ENCODE assay signal across 8 mouse cellular contexts in the genomic region with DNA sequence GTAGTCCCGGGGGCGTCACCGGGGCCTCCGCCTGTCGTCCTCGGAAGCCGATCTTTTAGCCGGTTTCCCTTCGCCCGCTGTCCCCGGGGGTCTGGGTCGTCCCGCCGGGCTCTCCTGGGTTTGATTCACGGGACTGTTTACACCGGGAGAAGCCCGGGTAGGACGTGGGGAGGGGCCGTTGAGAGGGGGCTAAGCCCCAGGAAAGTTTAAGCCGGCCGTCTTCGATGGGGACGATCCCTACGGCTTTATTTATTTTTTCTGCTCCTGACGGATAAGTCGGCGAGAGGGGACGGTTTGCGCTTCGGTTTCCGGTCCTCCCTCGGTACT. TPM values are rescaled to one million over a fixed set of nuclear protein-coding genes. Genes with fewer than 3 reads are reported as not detected.
DNase-seq lines count a peak whose midpoint lies in the region; ATAC-seq and TF ChIP-seq lines count a peak whose summit lies in the region.

No protein-coding gene starts in this region.

- TF ChIP-seq EP300 in ES-Bruce4 (IDR thresholded peaks at IDR 0.05; ENCODE audit: insufficient read depth, low read depth, low read length), result no peak

- peak overlapping the region; percentile 83 for H3K4me2 ChIP-seq in heart, embryonic 14.5 days (ENCODE audit: low read length)
- peak overlapping the region; percentile 96 for H3K4me2 ChIP-seq in forebrain, embryonic 16.5 days (ENCODE audit: low read length)
- peak overlapping the region; percentile 93 for H3K4me2 ChIP-seq in liver, embryonic 16.5 days (ENCODE audit: low read depth, low read length)

- peaks cover 6 to 29% of the 10 kb centered on the region in 2 experiments for H3K4me1 ChIP-seq in heart, embryonic 14.5 days (ENCODE audit: control insufficient read depth in 2 of 2, insufficient read depth in 2 of 2, low read length in 2 of 2)
- H3K4me1 ChIP-seq in ES-Bruce4 (ENCODE audit: control insufficient read depth, insufficient read depth, low read length), result no peaks in the 10 kb centered on the region
- H3K4me1 ChIP-seq in forebrain, embryonic 16.5 days (replicated peaks; ENCODE audit: control insufficient read depth, insufficient read depth, low read length), result peaks cover 26% of the 10 kb centered on the region
- H3K4me1 ChIP-seq in liver, embryonic 16.5 days (ENCODE audit: control insufficient read depth, low read depth, low read length), result peaks cover 20% of the 10 kb centered on the region

- no peak for TF ChIP-seq POLR2A in ES-Bruce4 (IDR thresholded peaks at IDR 0.05; ENCODE audit: insufficient read depth, low read length)

- peak overlapping the region; percentile 95 for H3K9ac ChIP-seq in heart, embryonic 14.5 days (ENCODE audit: low read length)
- H3K9ac ChIP-seq in ES-Bruce4 (ENCODE audit: low read depth, poor library complexity, severe bottlenecking), result peak overlapping the region; percentile 96
- peak overlapping the region; percentile 98 for H3K9ac ChIP-seq in forebrain, embryonic 16.5 days (replicated peaks; ENCODE audit: low read depth, low read length)
- peak overlapping the region; percentile 93 for H3K9ac ChIP-seq in liver, embryonic 16.5 days (ENCODE audit: low read depth, low read length)

- no peak for TF ChIP-seq CTCF in ES-Bruce4 (IDR thresholded peaks at IDR 0.05; ENCODE audit: low read depth, low read length)

- H3K36me3 ChIP-seq in heart, embryonic 14.5 days (ENCODE audit: control insufficient read depth, insufficient read depth, low read length), result peaks cover 30% of the 10 kb centered on the region
- peaks cover 16% of the 10 kb centered on the region for H3K36me3 ChIP-seq in ES-Bruce4 (ENCODE audit: control insufficient read depth, insufficient read depth, low read length, poor library complexity, severe bottlenecking)
- H3K36me3 ChIP-seq in forebrain, embryonic 16.5 days (ENCODE audit: control insufficient read depth, insufficient read depth), result peaks cover 3% of the 10 kb centered on the region; the same call in 1 of the 2 replicates
- H3K36me3 ChIP-seq in liver, embryonic 16.5 days (ENCODE audit: control insufficient read depth, insufficient read depth), result no peaks in the 10 kb centered on the region; the same call in 1 of the 2 replicates

- no peak for DNase-seq in heart, adult 9 months (ENCODE audit: low spot score in 2 of 2)
- DNase-seq in urinary bladder, postnatal 4 days (ENCODE audit: low spot score in 2 of 2), result no peak
- DNase-seq in gastrocnemius, postnatal 36 days, result no peak
- DNase-seq in layer of hippocampus, postnatal 25 days (ENCODE audit: extremely low spot score in 1 of 2, low spot score in 1 of 2), result no peak

- peak overlapping the region; percentile 70 to 97 for H3K4me3 ChIP-seq in heart, embryonic 14.5 days (ENCODE audit: control insufficient read depth in 1 of 2, insufficient read depth in 1 of 2, low read depth in 1 of 2, low read length in 2 of 2)
- peak overlapping the region; percentile 92 for H3K4me3 ChIP-seq in ES-Bruce4 (ENCODE audit: low read depth, low read length)
- H3K4me3 ChIP-seq in forebrain, embryonic 16.5 days (replicated peaks; ENCODE audit: low read length), result peak overlapping the region; percentile 99
- peak overlapping the region; percentile 94 for H3K4me3 ChIP-seq in liver, embryonic 16.5 days (ENCODE audit: low read depth, low read length)

- ATAC-seq in heart, embryonic 14.5 days (ENCODE audit: insufficient number of reproducible peaks, insufficient read depth, low FRiP score, low read depth), result peak; percentile 5; the same call in 1 of the 2 replicates
- peak; percentile 45; the same call in 1 of the 2 replicates for ATAC-seq in forebrain, embryonic 16.5 days
- no peak for ATAC-seq in liver, embryonic 16.5 days (ENCODE audit: low read depth)

- no peaks in the 10 kb centered on the region for H3K27me3 ChIP-seq in heart, embryonic 14.5 days (ENCODE audit: control insufficient read depth, insufficient read depth, low read length)
- H3K27me3 ChIP-seq in ES-Bruce4 (ENCODE audit: control insufficient read depth, insufficient read depth, low read length, poor library complexity, severe bottlenecking), result no peaks in the 10 kb centered on the region
- no peaks in the 10 kb centered on the region for H3K27me3 ChIP-seq in forebrain, embryonic 16.5 days (replicated peaks; ENCODE audit: control insufficient read depth, insufficient read depth, low read length)
- H3K27me3 ChIP-seq in liver, embryonic 16.5 days (ENCODE audit: control insufficient read depth, insufficient read depth, low read depth, low read length), result no peaks in the 10 kb centered on the region

- peak overlapping the region; percentile 81 to 97 for H3K27ac ChIP-seq in heart, embryonic 14.5 days (replicated peaks in 1 of 2; ENCODE audit: control insufficient read depth in 1 of 2, insufficient read depth in 1 of 2, low read depth in 2 of 2, low read length in 2 of 2)
- H3K27ac ChIP-seq in ES-Bruce4 (ENCODE audit: insufficient read depth, low read length), result peak overlapping the region; percentile 92
- H3K27ac ChIP-seq in forebrain, embryonic 16.5 days (ENCODE audit: low read length), result peak overlapping the region; percentile 95
- peak overlapping the region; percentile 95 for H3K27ac ChIP-seq in liver, embryonic 16.5 days (ENCODE audit: low read length)

- under 1% methylated on average over 32 of the region's 32 CpGs for WGBS in heart, embryonic 14.5 days
- WGBS in forebrain, embryonic 16.5 days, result under 1% methylated on average over 32 of the region's 32 CpGs
- WGBS in liver, embryonic 16.5 days (ENCODE audit: insufficient replicate concordance), result under 1% methylated on average over 32 of the region's 32 CpGs

- intact Hi-C loops in gastrocnemius, postnatal 36 days (cut with DNase I), result loop anchor here (10.0 kb wide), 1 partner anchor 474 kb away; a partner anchor contains a TSS

- no peaks in the 10 kb centered on the region for H3K9me3 ChIP-seq in heart, embryonic 14.5 days (ENCODE audit: control insufficient read depth, low read length)
- H3K9me3 ChIP-seq in ES-Bruce4 (replicated peaks; ENCODE audit: control insufficient read depth, insufficient read depth, low read length, poor library complexity, severe bottlenecking), result no peaks in the 10 kb centered on the region
- no peaks in the 10 kb centered on the region for H3K9me3 ChIP-seq in forebrain, embryonic 16.5 days (ENCODE audit: control insufficient read depth, low read length)
- no peaks in the 10 kb centered on the region for H3K9me3 ChIP-seq in liver, embryonic 16.5 days (replicated peaks; ENCODE audit: control insufficient read depth, low read length)

RNA-seq across cellular contexts. Expression of a gene that starts 0.6 kb away (rescaled TPM):
- 9.4 and 10.4 TPM in 2 replicates for polyA plus RNA-seq in heart, embryonic 14.5 days (2014; fragmentation: Nextera tagmentation; extraction: Ambion mirVana)
- 35.5 and 36.1 TPM in 2 replicates for polyA plus RNA-seq in ES-Bruce4 (2011; ENCODE audit: insufficient read depth, insufficient read length, low read depth, missing spikeins)
- 9.0 and 9.4 TPM in 2 replicates for polyA plus RNA-seq in forebrain, embryonic 16.5 days (2015; fragmentation: Nextera tagmentation; extraction: Ambion mirVana)
- polyA plus RNA-seq in liver, embryonic 16.5 days (2015; fragmentation: Nextera tagmentation; extraction: Ambion mirVana), result 3.1 TPM in 2 replicates
- total RNA-seq in gastrocnemius, postnatal 36 days (2021), result 1 to 10 TPM; 6.8 to 7.4 TPM
- total RNA-seq in layer of hippocampus, postnatal 25 days (2021), result 10 to 100 TPM; 26.1 to 26.2 TPM
